Mouse (Mus musculus) intestine, embryonic 15.5 days (tissue): ENCODE results near the gene Ficd. TPM values are rescaled to one million over a fixed set of nuclear protein-coding genes. Genes with fewer than 3 reads are reported as not detected.
"Not testable (repeated sequence)": the region's sequence is repeated elsewhere in the genome, so short reads cannot be mapped to it uniquely, and the experiment has no call there.

Source experiments
- ATAC-seq: fragments of 200-750 bp; cut with Nextera tagmentation; 2 replicates; pipeline ENCODE4 v1.8.0; 2017; ENCODE audit warnings: moderate TSS enrichment, moderate library complexity
- H3K27ac ChIP-seq: fragments of 300-500 bp; sonication (generic); 2 replicates; pipeline ENCODE4 v1.5.1; 2015; ENCODE audit warnings: mild to moderate bottlenecking, inconsistent platforms
- H3K27me3 ChIP-seq: fragments of 300-500 bp; sonication (generic); replicated peaks from 2 replicates; pipeline ENCODE4 v1.6.1; 2015; ENCODE audit warnings: inconsistent platforms
- H3K36me3 ChIP-seq: fragments of 300-500 bp; sonication (generic); 2 replicates; pipeline ENCODE4 v1.6.1; 2015; ENCODE audit warnings: inconsistent platforms
- H3K4me1 ChIP-seq: fragments of 300-500 bp; sonication (generic); replicated peaks from 2 replicates; pipeline ENCODE4 v1.6.1; 2015; ENCODE audit warnings: inconsistent platforms
- H3K4me2 ChIP-seq: fragments of 300-500 bp; sonication (generic); replicated peaks from 2 replicates; pipeline ENCODE4 v1.6.1; 2015; ENCODE audit warnings: mild to moderate bottlenecking, inconsistent platforms
- H3K4me3 ChIP-seq: fragments of 300-500 bp; sonication (generic); replicated peaks from 2 replicates; pipeline ENCODE4 v1.5.1; 2015; ENCODE audit warnings: inconsistent platforms
- H3K9ac ChIP-seq: fragments of 300-500 bp; sonication (generic); 2 replicates; pipeline ENCODE4 v1.6.1; 2015; ENCODE audit warnings: inconsistent platforms
- H3K9me3 ChIP-seq: fragments of 300-500 bp; sonication (generic); 2 replicates; pipeline ENCODE4 v1.6.1; 2016; ENCODE audit warnings: inconsistent platforms
- WGBS: fragments of 180-500 bp; shearing (Covaris S2); methylation state at CpG from one replicate; pipeline ENCODE4 v1.1.7; 2015; 5-methylcytosine and 5-hydroxymethylcytosine counted together
- polyA plus RNA-seq: library from polyadenylated mRNA; unstranded; fragments of >200 nt; fragmentation: Nextera tagmentation; extraction: Ambion mirVana; gene quantifications from 2 replicates; pipeline ENCODE4 v1.2.1, GENCODE M21; 2015

Ficd gene
- polyA plus RNA-seq, 1 experiment from 2014 or later: 5.4 TPM

GRCm38 (mm10) chr5:113780082-113780752 lies 44.6 kb downstream of the Ficd start:
- H3K36me3 ChIP-seq: peaks cover 13% of the 10 kb centered on the region
- no peak overlapping the region for H3K27ac ChIP-seq
- H3K4me1 ChIP-seq: peaks cover 11% of the 10 kb centered on the region
- no peaks in the 10 kb centered on the region for H3K9me3 ChIP-seq
- no peak overlapping the region for H3K4me2 ChIP-seq
- no peak for ATAC-seq
- H3K27me3 ChIP-seq: no peaks in the 10 kb centered on the region; the same call in 1 of the 2 replicates
- WGBS: 98% methylated on average over 3 of the region's 3 CpGs
- no peak overlapping the region for H3K4me3 ChIP-seq
- H3K9ac ChIP-seq: no peak overlapping the region

GRCm38 (mm10) chr5:113780763-113781162 lies 45.2 kb downstream of the Ficd start:
- no peak overlapping the region for H3K9ac ChIP-seq
- H3K27ac ChIP-seq: 0 out of 2 replicates have a peak overlapping the region, but pooled peaks have one; percentile 22
- H3K4me2 ChIP-seq: no peak overlapping the region

GRCm38 (mm10) chr5:113781254-113781653 lies 45.7 kb downstream of the Ficd start:
- Histone ChIP-seq H3K9me3 (no peaks in the 10 kb centered on the region), H3K36me3 (peaks cover 10% of the 10 kb centered on the region), H3K4me2 (no peak overlapping the region), H3K4me3 (no peak overlapping the region), H3K27ac (0 out of 2 replicates have a peak overlapping the region, but pooled peaks have one; percentile 22), H3K4me1 (peaks cover 11% of the 10 kb centered on the region), H3K27me3 (no peaks in the 10 kb centered on the region; the same call in 1 of the 2 replicates), H3K9ac (no peak overlapping the region)
- ATAC-seq: no peak
- WGBS: 68% methylated on average over 7 of the region's 7 CpGs

More at GRCm38 (mm10) chr5:113780763-113781162, 45.2 kb downstream of the Ficd start:
- ATAC-seq: no peak
- H3K4me1 ChIP-seq: peaks cover 11% of the 10 kb centered on the region
- H3K9me3 ChIP-seq: no peaks in the 10 kb centered on the region
- WGBS: 88% methylated on average over 5 of the region's 5 CpGs
- H3K4me3 ChIP-seq: no peak overlapping the region
- H3K27me3 ChIP-seq: no peaks in the 10 kb centered on the region; the same call in 1 of the 2 replicates
- peaks cover 13% of the 10 kb centered on the region for H3K36me3 ChIP-seq

- Histone ChIP-seq H3K4me1 (peaks cover 11% of the 10 kb centered on the region), H3K4me3 (no peak overlapping the region), H3K27ac (0 out of 2 replicates have a peak overlapping the region, but pooled peaks have one; percentile 22), H3K9ac (no peak overlapping the region), H3K4me2 (no peak overlapping the region), H3K36me3 (peaks cover 8% of the 10 kb centered on the region), H3K9me3 (no peaks in the 10 kb centered on the region), H3K27me3 (no peaks in the 10 kb centered on the region; the same call in 1 of the 2 replicates)
- no peak for ATAC-seq
- 81% methylated on average over 7 of the region's 7 CpGs for WGBS
Observed at GRCm38 (mm10) chr5:113781875-113782274, 46.3 kb downstream of the Ficd start.

GRCm38 (mm10) chr5:113782624-113783023 lies 47.0 kb downstream of the Ficd start:
- peaks cover 11% of the 10 kb centered on the region for H3K4me1 ChIP-seq
- ATAC-seq: no peak
- H3K27me3 ChIP-seq: no peaks in the 10 kb centered on the region; the same call in 1 of the 2 replicates
- H3K9ac ChIP-seq: no peak overlapping the region
- WGBS: 76% methylated on average over 7 of the region's 7 CpGs
- H3K4me3 ChIP-seq: no peak overlapping the region
- H3K27ac ChIP-seq: peak overlapping the region; percentile 80
- no peak overlapping the region for H3K4me2 ChIP-seq
- H3K9me3 ChIP-seq: no peaks in the 10 kb centered on the region
- H3K36me3 ChIP-seq: peaks cover 5% of the 10 kb centered on the region; the same call in 1 of the 2 replicates

GRCm38 (mm10) chr5:113783581-113784001 lies 48.0 kb downstream of the Ficd start:
- Histone ChIP-seq H3K36me3 (peaks cover 1% of the 10 kb centered on the region; the same call in 1 of the 2 replicates), H3K27ac (peak overlapping the region; percentile 80), H3K9me3 (no peaks in the 10 kb centered on the region), H3K4me2 (peak overlapping the region; percentile 10), H3K9ac (no peak overlapping the region), H3K4me3 (no peak overlapping the region), H3K4me1 (peaks cover 15% of the 10 kb centered on the region), H3K27me3 (no peaks in the 10 kb centered on the region; the same call in 1 of the 2 replicates)
- peak; percentile 77 for ATAC-seq
- WGBS: 4% methylated on average over 12 of the region's 12 CpGs

- not testable (repeated sequence) for H3K36me3 ChIP-seq, ATAC-seq, H3K4me3 ChIP-seq, H3K27me3 ChIP-seq, H3K9me3 ChIP-seq, H3K9ac ChIP-seq
- H3K4me2 ChIP-seq: peak overlapping the region; percentile 10
- H3K27ac ChIP-seq: peak overlapping the region; percentile 80
- peaks cover 20% of the 10 kb centered on the region for H3K4me1 ChIP-seq
- WGBS: 29% methylated on average over 3 of the region's 3 CpGs
Observed at GRCm38 (mm10) chr5:113784104-113784503, 48.5 kb downstream of the Ficd start.

- Histone ChIP-seq H3K4me3 (no peak overlapping the region), H3K36me3 (no peaks in the 10 kb centered on the region), H3K4me2 (no peak overlapping the region), H3K27me3 (no peaks in the 10 kb centered on the region; the same call in 1 of the 2 replicates), H3K4me1 (peaks cover 39% of the 10 kb centered on the region), H3K9ac (no peak overlapping the region), H3K9me3 (no peaks in the 10 kb centered on the region), H3K27ac (no peak overlapping the region)
- no peak for ATAC-seq
- WGBS: 76% methylated on average over 5 of the region's 5 CpGs
Observed at GRCm38 (mm10) chr5:113786985-113787384, 51.4 kb downstream of the Ficd start.

GRCm38 (mm10) chr5:113788645-113789044 lies 53.0 kb downstream of the Ficd start:
- H3K9ac ChIP-seq: no peak overlapping the region
- WGBS: 37% methylated on average over 6 of the region's 6 CpGs
- 0 out of 2 replicates have a peak overlapping the region, but pooled peaks have one; percentile 4 for H3K4me2 ChIP-seq
- no peaks in the 10 kb centered on the region for H3K9me3 ChIP-seq
- no peaks in the 10 kb centered on the region for H3K27me3 ChIP-seq
- H3K27ac ChIP-seq: peak overlapping the region; percentile 78
- H3K4me3 ChIP-seq: no peak overlapping the region
- no peak for ATAC-seq
- H3K36me3 ChIP-seq: no peaks in the 10 kb centered on the region
- peaks cover 30% of the 10 kb centered on the region for H3K4me1 ChIP-seq

GRCm38 (mm10) chr5:113789075-113789788 lies 53.6 kb downstream of the Ficd start:
- H3K27me3 ChIP-seq: no peaks in the 10 kb centered on the region
- no peaks in the 10 kb centered on the region for H3K9me3 ChIP-seq
- peak overlapping the region; percentile 78 for H3K27ac ChIP-seq
- WGBS: 21% methylated on average over 7 of the region's 7 CpGs
- H3K4me2 ChIP-seq: peak overlapping the region; percentile 11; the same call in 1 of the 2 replicates
- no peaks in the 10 kb centered on the region for H3K36me3 ChIP-seq
- no peak overlapping the region for H3K9ac ChIP-seq
- H3K4me1 ChIP-seq: peaks cover 27% of the 10 kb centered on the region
- H3K4me3 ChIP-seq: no peak overlapping the region
- peak; percentile 69 for ATAC-seq
